22 mouse cellular contexts compared by ENCODE assay signal in the genomic region with DNA sequence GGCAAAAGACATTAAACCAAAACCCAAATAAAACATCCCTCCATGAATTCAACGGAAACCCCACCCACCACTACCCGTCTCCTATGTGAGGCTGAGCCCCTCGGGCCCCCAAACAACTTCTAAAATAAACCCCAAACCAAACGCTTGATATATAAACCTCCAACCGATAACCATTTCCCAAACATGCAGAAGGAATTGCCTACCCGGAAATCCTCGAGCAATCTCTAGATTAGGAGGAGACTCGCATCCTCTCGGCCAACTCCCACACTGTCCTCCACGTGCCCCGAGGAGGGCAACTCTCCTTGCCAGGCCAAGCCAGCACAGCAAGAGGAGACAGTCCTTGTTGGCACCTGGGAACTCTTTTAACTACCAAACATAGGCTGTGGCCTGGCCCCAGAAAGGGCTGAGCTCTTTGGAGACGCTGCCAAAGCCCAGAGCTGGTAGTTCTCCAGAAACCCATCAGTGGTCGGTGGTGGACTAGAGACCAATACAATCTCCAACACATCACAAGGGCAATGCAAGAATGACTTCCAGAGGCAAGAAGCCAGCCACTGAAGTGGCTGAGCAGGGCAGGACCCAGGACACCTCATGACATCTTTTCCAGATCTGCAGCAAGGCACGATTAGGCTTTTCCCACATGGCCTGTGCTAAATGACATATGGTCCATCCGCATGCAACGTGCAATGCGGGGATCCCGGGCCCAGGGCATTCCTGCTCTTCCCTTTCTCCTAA.
DNase-seq lines count a peak whose midpoint lies in the region; ATAC-seq and TF ChIP-seq lines count a peak whose summit lies in the region.
"Had no signal": no experiment of that assay in that cellular context is flagged by ENCODE, and none has a peak within 500 bp of the region (broad histone marks: within the 10 kb centered on the region; RNA-seq: fewer than 3 reads in every experiment).

No protein-coding gene starts in this region.

- no peak for TF ChIP-seq POLR2A in myocyte (IDR thresholded peaks at IDR 0.05; ENCODE audit: insufficient read length, low read depth)

- H3K27ac ChIP-seq in lung, postnatal 0 days (ENCODE audit: low read length), result no peak overlapping the region
- H3K27ac ChIP-seq: embryonic facial prominence, embryonic 12.5 days; forebrain, embryonic 12.5 days; heart, adult 2 months; heart, embryonic 15.5 days; hindbrain, embryonic 10.5 days; hindbrain, embryonic 14.5 days had no signal

- H3K9me3 ChIP-seq in lung, postnatal 0 days (ENCODE audit: low read length), result no peaks in the 10 kb centered on the region
- H3K9me3 ChIP-seq: embryonic facial prominence, embryonic 12.5 days; forebrain, embryonic 12.5 days; heart, embryonic 15.5 days; hindbrain, embryonic 10.5 days had no signal

- no peak for TF ChIP-seq EP300 in lung, postnatal 0 days (IDR thresholded peaks at IDR 0.05)

- no peak overlapping the region for H3K9ac ChIP-seq in lung, postnatal 0 days (replicated peaks; ENCODE audit: low read depth)
- H3K9ac ChIP-seq: embryonic facial prominence, embryonic 12.5 days; forebrain, embryonic 12.5 days; forebrain, postnatal 0 days; heart, embryonic 15.5 days; hindbrain, embryonic 14.5 days had no signal

- H3K79me2 ChIP-seq in myocyte (ENCODE audit: control insufficient read depth, insufficient read depth), result no peaks in the 10 kb centered on the region

- H3K36me3 ChIP-seq in lung, postnatal 0 days (ENCODE audit: insufficient read depth, low read length), result peaks cover 33% of the 10 kb centered on the region
- peaks cover 25% of the 10 kb centered on the region for H3K36me3 ChIP-seq in myocyte (ENCODE audit: control insufficient read depth, insufficient read depth)

- H3K4me3 ChIP-seq in lung, postnatal 0 days (ENCODE audit: low read depth, low read length), result no peak overlapping the region
- no peak overlapping the region for H3K4me3 ChIP-seq in myocyte
- H3K4me3 ChIP-seq: embryonic facial prominence, embryonic 12.5 days; forebrain, embryonic 12.5 days; heart, adult 2 months; heart, embryonic 15.5 days; hindbrain, embryonic 10.5 days had no signal

- H3ac ChIP-seq in myocyte (ENCODE audit: control insufficient read depth, insufficient read length), result no peak overlapping the region

- H3K27me3 ChIP-seq in lung, postnatal 0 days (replicated peaks; ENCODE audit: insufficient read depth, low read length), result no peaks in the 10 kb centered on the region
- H3K27me3 ChIP-seq in myocyte (ENCODE audit: control insufficient read depth, insufficient read depth, insufficient read length), result no peaks in the 10 kb centered on the region
- H3K27me3 ChIP-seq: embryonic facial prominence, embryonic 12.5 days; forebrain, embryonic 12.5 days; heart, embryonic 15.5 days had no signal

- no peak for ATAC-seq in lung, postnatal 0 days
- ATAC-seq: forebrain, postnatal 0 days; intestine, postnatal 0 days had no signal

- no peak for TF ChIP-seq CTCF in lung, postnatal 0 days (IDR thresholded peaks at IDR 0.05)

- no peak overlapping the region for H3K4me2 ChIP-seq in lung, postnatal 0 days (replicated peaks; ENCODE audit: low read depth, low read length)
- no peak overlapping the region for H3K4me2 ChIP-seq in myocyte (ENCODE audit: low read depth)
- H3K4me2 ChIP-seq: embryonic facial prominence, embryonic 12.5 days; forebrain, embryonic 12.5 days; heart, embryonic 11.5 days; heart, embryonic 15.5 days; hindbrain, embryonic 14.5 days had no signal

- WGBS in lung, postnatal 0 days, result 82% methylated on average over 18 of the region's 18 CpGs

- H3K4me1 ChIP-seq in lung, postnatal 0 days (ENCODE audit: insufficient read depth, low read depth, low read length), result no peaks in the 10 kb centered on the region
- H3K4me1 ChIP-seq: embryonic facial prominence, embryonic 12.5 days; forebrain, embryonic 12.5 days had no signal

- peak; percentile 72 for DNase-seq in cerebellum, postnatal 10 days
- DNase-seq in cerebellum, postnatal 4 days (ENCODE audit: low spot score in 2 of 2), result no peak
- DNase-seq in lung, adult 18-20 months, result peak; percentile 35 to 66
- no peak for DNase-seq in lung, postnatal 0 days (ENCODE audit: low spot score)
- peak; percentile 63 to 64 for DNase-seq in cerebellum, postnatal 25 days
- DNase-seq in adrenal gland, postnatal 14 days, result no peak
- DNase-seq: adrenal gland, adult 2 months; adrenal gland, postnatal 36 days; embryo, embryonic 11 days; forebrain, postnatal 0 days; gastrocnemius, postnatal 14 days; heart, adult 2 months; heart, postnatal 14 days; kidney, adult 8-10 months had no signal

TF ChIP-seq in myocyte, 11 proteins besides CTCF, POLR2A, EP300 and RAD21:
- peak; percentile 44 for TF ChIP-seq POLR2AphosphoS2 (IDR thresholded peaks at IDR 0.05; ENCODE audit: insufficient read length, low read depth)
- no peak for TF ChIP-seq E2F4 (IDR thresholded peaks at IDR 0.05; ENCODE audit: insufficient read depth)

Comparison
In these comparisons a context has a peak if more than half of its experiments do, and no peak if none do; other contexts are left out.
1. DNase-seq: peak in cerebellum, postnatal 10 days (2 of 2), lung, adult 18-20 months (2 of 2) and cerebellum, postnatal 25 days (2 of 2); none in cerebellum, postnatal 4 days (0 of 2), lung, postnatal 0 days (single experiment) and adrenal gland, postnatal 14 days (single experiment).